Mouse (Mus musculus): Measurements from ENCODE around the gene Trp63. TPM values are rescaled to one million over a fixed set of nuclear protein-coding genes. Genes with fewer than 3 reads are reported as not detected.

Trp63 gene
- total and polyA plus RNA-seq, 3 experiments, result not detected

GRCm38 (mm10) chr16:25758108-25758507 is 74.5 kb downstream of the Trp63 start:
- no peak for DNase-seq (ENCODE audit: low read depth, low spot score)
- Histone ChIP-seq H3K36me3 (ENCODE audit: control insufficient read depth in 1 of 2, insufficient read depth in 2 of 2, low read length in 2 of 2) (no peaks in the 10 kb centered on the region), H3K4me3 (ENCODE audit: control insufficient read depth in 1 of 2, insufficient read depth in 1 of 2, low read depth in 2 of 2, low read length in 2 of 2) (no peak overlapping the region), H3K4me1 (ENCODE audit: control insufficient read depth in 1 of 2, insufficient read depth in 2 of 2, low read length in 2 of 2) (no peaks in the 10 kb centered on the region), H3K9ac (ENCODE audit: control insufficient read depth, low read depth, low read length, poor library complexity, severe bottlenecking) (no peak overlapping the region), H3K9me3 (replicated peaks; ENCODE audit: insufficient read depth, low read length) (no peaks in the 10 kb centered on the region), H3K79me2 (ENCODE audit: control insufficient read depth, insufficient read depth, low read length, poor library complexity) (no peaks in the 10 kb centered on the region), H3K27ac (ENCODE audit: control insufficient read depth, low read depth, low read length) (no peak overlapping the region), H3K27me3 (ENCODE audit: control insufficient read depth in 1 of 2, insufficient read depth in 2 of 2, low read length in 2 of 2) (no peaks in the 10 kb centered on the region)
- no peak for TF ChIP-seq NELFE (IDR thresholded peaks at IDR 0.05; ENCODE audit: low read depth, low read length)
- no peak for TF ChIP-seq BHLHE40 (IDR thresholded peaks at IDR 0.05; ENCODE audit: borderline replicate concordance, low read depth, low read length)
- TF ChIP-seq MAZ (IDR thresholded peaks at IDR 0.05; ENCODE audit: low read depth, low read length), result no peak
- TF ChIP-seq USF1 (IDR thresholded peaks at IDR 0.05; ENCODE audit: low read depth, low read length), result no peak
- no peak for TF ChIP-seq POLR2A (IDR thresholded peaks at IDR 0.05; ENCODE audit: control insufficient read depth in 1 of 2, insufficient read depth in 1 of 2, low read depth in 1 of 2, low read length in 2 of 2, poor library complexity in 1 of 2)
- no peak for TF ChIP-seq GATA1 (IDR thresholded peaks at IDR 0.05; ENCODE audit: low read depth, low read length)
- TF ChIP-seq ELF1 (IDR thresholded peaks at IDR 0.05; ENCODE audit: low read depth, low read length), result no peak
- TF ChIP-seq HCFC1 (IDR thresholded peaks at IDR 0.05; ENCODE audit: low read depth, low read length), result no peak
- TF ChIP-seq MAX (IDR thresholded peaks at IDR 0.05; ENCODE audit: low read length), result no peak
- no peak for TF ChIP-seq NRF1 (IDR thresholded peaks at IDR 0.05; ENCODE audit: insufficient read depth, low read depth, low read length, poor library complexity, severe bottlenecking)
- no peak for TF ChIP-seq ZNF384 (IDR thresholded peaks at IDR 0.05; ENCODE audit: low read depth, low read length)
- TF ChIP-seq JUND (IDR thresholded peaks at IDR 0.05; ENCODE audit: low read depth, low read length), result no peak
- no peak for TF ChIP-seq ZKSCAN1 (IDR thresholded peaks at IDR 0.05; ENCODE audit: low read depth, low read length)
- no peak for TF ChIP-seq GABPA (IDR thresholded peaks at IDR 0.05; ENCODE audit: low read depth, low read length)
- TF ChIP-seq RCOR1 (IDR thresholded peaks at IDR 0.05; ENCODE audit: low read depth, low read length), result no peak
- TF ChIP-seq SIN3A (IDR thresholded peaks at IDR 0.05; ENCODE audit: low read length), result no peak
- TF ChIP-seq MYB (IDR thresholded peaks at IDR 0.05; ENCODE audit: low read depth, low read length), result no peak
- no peak for TF ChIP-seq CHD1 (IDR thresholded peaks at IDR 0.05; ENCODE audit: low read depth, low read length)
- no peak for TF ChIP-seq MAFK (IDR thresholded peaks at IDR 0.05; ENCODE audit: borderline replicate concordance, low read depth, low read length)

GRCm38 (mm10) chr16:25765549-25765948 is 82.0 kb downstream of the Trp63 start:
- H3K4me1 ChIP-seq (ENCODE audit: control insufficient read depth in 1 of 2, insufficient read depth in 2 of 2, low read length in 2 of 2), result no peaks in the 10 kb centered on the region
- no peaks in the 10 kb centered on the region for H3K79me2 ChIP-seq (ENCODE audit: control insufficient read depth, insufficient read depth, low read length, poor library complexity)
- TF ChIP-seq BHLHE40 (IDR thresholded peaks at IDR 0.05; ENCODE audit: borderline replicate concordance, low read depth, low read length), result no peak
- H3K9ac ChIP-seq (ENCODE audit: control insufficient read depth, low read depth, low read length, poor library complexity, severe bottlenecking), result no peak overlapping the region
- no peaks in the 10 kb centered on the region for H3K27me3 ChIP-seq (ENCODE audit: control insufficient read depth in 1 of 2, insufficient read depth in 2 of 2, low read length in 2 of 2)
- H3K36me3 ChIP-seq (ENCODE audit: control insufficient read depth in 1 of 2, insufficient read depth in 2 of 2, low read length in 2 of 2), result no peaks in the 10 kb centered on the region
- H3K9me3 ChIP-seq (replicated peaks; ENCODE audit: insufficient read depth, low read length), result no peaks in the 10 kb centered on the region
- no peak overlapping the region for H3K27ac ChIP-seq (ENCODE audit: control insufficient read depth, low read depth, low read length)
- DNase-seq (ENCODE audit: low read depth, low spot score), result no peak
- no peak overlapping the region for H3K4me3 ChIP-seq (ENCODE audit: control insufficient read depth in 1 of 2, insufficient read depth in 1 of 2, low read depth in 2 of 2, low read length in 2 of 2)
